Mouse (Mus musculus) brain, embryonic 14.5 days (tissue): ENCODE data around the gene Myzap. TPM values are rescaled to one million over a fixed set of nuclear protein-coding genes. Genes with fewer than 3 reads are reported as not detected.
A peak's percentile ranks its signal among the peaks of the same experiment; 100 is the strongest.
"Not testable (repeated sequence)": the region's sequence is repeated elsewhere in the genome, so short reads cannot be mapped to it uniquely, and the experiment has no call there.

Experiments used
- DNase-seq: peaks from one replicate; pipeline ENCODE4 v3.0.0-alpha.2; 2011; ENCODE audit warnings: low read depth
- CTCF ChIP-seq: fragments of 200-500 bp; IDR thresholded peaks from 2 replicates; pipeline ENCODE4 v1.5.1; 2012; ENCODE audit warnings: inconsistent platforms, mild to moderate bottlenecking, moderate library complexity, borderline replicate concordance; ENCODE audit not compliant: insufficient read depth, insufficient read length; ENCODE audit errors: extremely low read depth
- POLR2A ChIP-seq: fragments of 200-500 bp; IDR thresholded peaks from 2 replicates; pipeline ENCODE4 v1.6.1; 2012; ENCODE audit warnings: mild to moderate bottlenecking, inconsistent platforms, borderline replicate concordance; ENCODE audit not compliant: poor library complexity, insufficient read depth, insufficient read length, severe bottlenecking; ENCODE audit errors: extremely low read depth
- polyA plus RNA-seq: library from polyadenylated mRNA; depleted of rRNA; stranded (reverse); fragments of >200 nt; gene quantifications from 2 replicates; pipeline ENCODE4 v1.2.3, GENCODE M21; 2012; rRNA removed

Gene Myzap
- polyA plus RNA-seq, 1 experiment: 2.9 TPM

DNA sequence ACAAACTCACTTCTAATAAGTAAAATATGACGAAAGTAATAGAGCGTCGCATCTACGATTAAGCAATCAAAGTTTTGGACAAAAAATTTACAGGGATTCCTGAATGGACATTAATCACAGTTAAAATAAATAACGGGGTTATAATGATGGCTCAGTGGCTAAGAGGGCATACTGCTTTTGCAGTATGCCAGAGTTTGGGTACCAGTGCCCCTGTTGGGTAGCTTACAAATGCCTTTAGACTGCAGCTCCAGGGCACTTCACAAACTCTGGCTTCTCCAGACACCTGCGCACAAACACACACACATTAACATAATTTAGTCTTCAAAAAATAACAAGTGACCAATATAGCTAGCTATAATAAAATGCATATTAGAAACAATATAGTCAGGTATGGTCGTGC is 106.0 kb downstream of the Myzap start:
- DNase-seq: no peak
- TF ChIP-seq POLR2A (no peak), CTCF (no peak)

DNA sequence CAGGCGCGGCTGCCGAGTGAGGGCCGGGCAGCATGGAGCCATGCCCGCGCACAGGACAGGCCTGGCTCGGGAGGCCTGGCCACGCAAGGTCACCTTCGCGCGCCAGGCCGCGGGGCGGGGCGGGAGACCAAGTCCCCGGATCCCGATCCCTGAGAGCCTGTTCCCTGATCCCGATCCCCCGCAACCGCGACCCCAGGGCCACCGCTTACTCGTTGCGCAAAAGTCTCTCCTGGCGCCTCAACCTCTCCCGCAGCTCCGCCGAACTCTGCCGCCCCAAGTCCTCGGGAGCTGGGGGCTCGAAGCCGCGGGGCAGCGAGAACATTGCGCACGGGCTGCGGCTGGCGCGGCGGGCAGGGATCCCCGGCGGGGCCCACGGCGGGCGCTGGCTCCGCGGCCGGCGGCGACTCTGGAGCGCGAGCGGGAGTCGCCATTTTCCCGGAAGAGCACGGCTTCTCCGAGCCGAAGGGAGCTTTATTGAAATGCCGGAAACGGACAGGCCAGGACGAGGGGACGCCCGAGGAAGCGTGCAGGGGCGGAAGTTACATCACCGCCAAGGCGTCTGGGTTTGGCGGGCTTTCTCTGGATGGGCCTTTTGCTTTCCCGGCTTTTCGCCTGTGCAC is 106.6 kb downstream of the Myzap start, which contains the start of gene Polr2m:
Polr2m (minus strand) TSS at position 461 of the 620 bp plus-strand sequence.
- DNase-seq: peak; percentile 98
- TF ChIP-seq CTCF (no peak), POLR2A (peak; percentile 83)

DNA sequence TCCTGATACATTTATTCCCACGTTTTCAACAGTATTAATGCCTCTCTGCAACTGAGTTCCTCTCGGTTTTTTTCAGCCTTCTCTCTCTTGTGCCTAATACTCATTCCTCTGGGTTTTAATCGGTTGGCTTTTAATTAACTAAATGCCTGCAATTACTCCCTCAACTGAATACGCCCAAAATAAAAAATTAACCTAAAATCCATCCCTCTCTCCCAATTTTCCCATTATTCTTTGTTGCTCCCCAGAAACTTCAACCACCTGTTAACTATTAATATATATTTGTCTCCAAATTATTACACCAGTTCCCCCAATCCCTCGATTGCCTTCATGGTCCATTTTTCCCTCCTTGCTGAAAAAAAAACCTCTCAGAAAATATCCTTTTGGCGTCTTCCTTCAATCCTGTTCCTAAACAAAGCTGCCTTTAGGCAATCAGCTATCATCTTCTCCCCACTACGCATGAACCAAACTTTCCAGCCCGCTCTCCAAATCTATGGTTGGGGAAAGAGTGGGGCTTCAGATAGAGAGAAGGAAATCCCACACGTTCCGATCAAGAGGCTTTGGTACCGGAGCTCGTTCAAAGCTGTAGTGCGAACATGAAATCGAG is 107.2 kb downstream of the Myzap start:
- TF ChIP-seq CTCF (no peak), POLR2A (no peak)
- no peak for DNase-seq

DNA sequence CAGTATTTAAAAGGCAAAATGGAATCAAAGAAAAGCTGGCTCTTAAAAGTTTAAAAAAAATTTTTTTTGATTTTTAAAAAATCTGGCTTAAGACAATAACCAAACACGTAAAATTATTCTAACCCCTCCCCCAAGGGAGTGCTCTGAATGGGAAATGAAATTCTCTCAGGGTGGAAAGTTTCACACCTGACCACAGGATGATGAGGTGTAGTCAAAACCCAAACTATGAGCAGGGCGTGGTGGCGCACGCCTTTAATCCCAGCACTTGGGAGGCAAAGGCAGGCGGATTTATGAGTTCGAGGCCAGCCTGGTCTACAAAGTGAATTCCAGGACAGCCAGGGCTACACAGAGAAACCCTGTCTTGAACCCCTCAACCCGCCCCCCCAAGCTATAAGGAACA is 108.3 kb downstream of the Myzap start:
- DNase-seq: not testable (repeated sequence)

DNA sequence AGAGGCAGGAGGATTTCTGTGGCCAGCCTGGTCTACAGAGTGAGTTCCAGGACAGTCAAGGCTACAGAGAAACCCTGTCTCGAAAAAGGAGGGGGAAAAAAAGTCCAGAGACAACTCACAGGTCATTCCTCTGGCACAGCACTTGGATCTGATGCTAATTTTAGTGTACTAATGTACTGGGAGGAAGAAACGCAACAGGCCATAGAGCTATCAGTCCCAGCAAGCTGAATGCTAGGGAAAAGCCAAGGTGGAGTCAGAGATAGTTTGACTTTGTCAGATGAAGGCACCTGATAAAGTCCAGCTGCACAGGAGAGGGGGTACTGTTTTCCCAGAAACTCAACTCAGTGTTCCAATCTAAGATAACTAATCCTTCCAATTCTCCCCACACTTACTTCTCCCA is 111.9 kb downstream of the Myzap start:
- TF ChIP-seq CTCF: no peak
- no peak for TF ChIP-seq POLR2A
- no peak for DNase-seq

DNA sequence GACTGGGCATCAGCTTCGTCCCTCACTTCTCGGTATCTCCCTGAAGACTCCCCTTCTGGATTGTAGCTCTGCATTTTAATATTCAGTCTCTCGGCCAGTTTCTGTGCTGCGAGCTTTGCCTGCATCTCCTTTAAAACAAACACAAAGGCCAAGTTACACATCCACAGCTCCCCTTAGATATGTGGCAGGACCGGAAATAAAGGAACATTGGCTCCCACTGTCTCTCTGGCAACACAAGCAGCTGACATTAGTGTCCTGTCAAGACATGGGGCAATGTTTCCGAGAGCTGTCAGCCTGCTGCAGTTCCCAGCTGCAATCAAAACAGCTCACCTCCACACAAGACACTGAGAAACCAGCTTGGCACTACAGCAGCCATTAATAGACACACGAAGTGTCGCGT is 112.7 kb downstream of the Myzap start:
- DNase-seq: no peak
- TF ChIP-seq POLR2A (no peak), CTCF (no peak)

DNA sequence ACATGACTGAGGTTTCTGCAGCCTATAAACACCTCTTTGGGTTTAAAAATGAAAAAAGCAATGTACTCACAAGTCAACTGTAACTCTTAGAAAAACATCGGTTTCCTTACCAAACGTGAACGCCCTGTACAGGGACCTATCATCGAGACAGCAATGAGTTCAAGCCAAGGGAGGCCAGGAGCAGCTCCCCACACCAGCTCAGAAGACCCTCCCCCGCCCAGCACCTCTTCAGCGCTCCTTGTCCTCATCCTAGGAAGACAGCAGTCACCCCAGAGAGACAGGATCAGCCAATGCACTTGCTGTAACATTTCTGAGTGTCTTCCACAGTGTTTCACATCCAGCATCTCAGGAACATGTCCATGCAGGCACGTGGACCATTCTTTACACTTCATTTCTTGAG is 113.6 kb downstream of the Myzap start:
- TF ChIP-seq POLR2A (no peak), CTCF (no peak)

DNA sequence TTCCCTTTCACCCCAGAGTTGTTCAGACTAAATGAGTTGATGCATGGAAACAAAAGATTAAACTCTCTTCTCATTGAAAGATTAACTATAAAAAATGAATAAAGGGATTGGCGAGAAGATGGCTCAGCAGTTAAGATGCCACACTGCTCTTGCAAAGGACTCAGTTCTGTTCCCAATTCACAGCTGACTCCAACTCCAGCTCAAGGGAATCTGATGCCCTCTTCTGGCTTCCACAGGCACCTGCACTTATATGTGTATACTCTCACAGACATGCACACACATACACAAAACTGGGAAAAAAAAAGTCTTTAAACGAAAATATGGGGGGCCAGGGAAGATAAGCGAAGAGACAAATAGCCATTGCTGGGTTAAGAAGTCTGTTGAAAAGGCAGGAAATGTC is 115.6 kb downstream of the Myzap start:
- DNase-seq: no peak
- TF ChIP-seq CTCF (no peak), POLR2A (no peak)

More for the DNA sequence above, 113.6 kb downstream of the Myzap start:
- no peak for DNase-seq

DNA sequence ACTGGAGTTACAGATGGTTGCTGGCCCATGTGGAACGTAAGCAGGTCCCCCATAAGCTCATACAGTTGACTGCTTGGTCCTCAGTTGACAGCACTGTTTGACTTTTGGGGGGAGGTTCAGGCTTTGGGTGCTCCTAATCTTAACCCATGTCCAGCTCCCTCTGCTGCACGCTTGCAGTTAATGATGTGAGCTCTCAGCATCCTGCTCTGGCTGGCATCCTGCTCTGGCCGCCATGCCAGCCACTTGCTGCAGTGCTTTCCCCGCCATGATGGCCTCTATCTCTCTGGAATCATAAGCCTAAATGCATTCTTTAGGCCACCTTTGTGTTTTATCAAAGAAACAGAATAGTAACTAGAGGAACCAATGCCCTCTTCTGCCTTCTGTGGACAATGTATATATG is 116.6 kb downstream of the Myzap start:
- no peak for DNase-seq
- no peak for TF ChIP-seq POLR2A
- TF ChIP-seq CTCF: no peak

DNA sequence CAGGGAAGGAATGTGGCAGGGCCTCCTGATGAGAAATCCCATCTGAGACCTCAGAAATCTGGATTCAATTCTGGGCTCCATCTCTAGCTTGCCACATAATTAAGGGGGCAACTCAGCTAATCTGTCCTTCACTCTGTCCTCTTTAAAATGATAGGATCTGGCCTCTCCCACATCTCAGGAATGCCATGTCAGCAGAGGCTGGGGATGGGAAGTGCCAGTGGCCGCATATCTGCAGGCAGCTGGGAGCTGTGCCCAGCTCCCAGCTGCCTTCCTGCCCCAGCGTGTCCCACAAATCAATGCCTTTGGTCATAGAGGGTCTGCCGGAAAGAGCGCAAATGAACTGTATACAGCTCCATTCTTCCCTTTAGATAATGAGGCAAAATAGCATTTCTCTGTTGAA is 124.7 kb downstream of the Myzap start:
- DNase-seq: no peak
- TF ChIP-seq CTCF: no peak
- no peak for TF ChIP-seq POLR2A

DNA sequence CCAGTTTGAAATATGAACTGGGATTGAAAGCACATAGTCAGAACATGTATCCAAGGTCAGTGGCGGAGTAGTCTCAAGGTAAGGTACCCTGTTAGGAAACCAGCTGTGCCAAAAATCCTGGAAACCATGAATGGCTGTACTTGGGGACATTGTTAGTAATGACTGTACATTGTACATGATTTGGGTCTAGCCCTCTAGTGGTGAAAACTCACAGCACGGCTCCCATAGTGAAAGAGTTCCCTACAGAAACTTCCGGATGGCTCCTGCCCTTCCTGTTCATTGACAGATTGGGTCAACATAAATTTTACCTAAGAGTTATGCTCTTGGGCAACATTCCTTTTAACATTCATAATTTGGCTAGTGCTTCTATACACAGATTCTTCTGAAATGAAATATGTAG is 126.0 kb downstream of the Myzap start:
- TF ChIP-seq CTCF (peak; percentile 66; the same call in 1 of the 2 replicates), POLR2A (no peak)
- DNase-seq: peak; percentile 32

DNA sequence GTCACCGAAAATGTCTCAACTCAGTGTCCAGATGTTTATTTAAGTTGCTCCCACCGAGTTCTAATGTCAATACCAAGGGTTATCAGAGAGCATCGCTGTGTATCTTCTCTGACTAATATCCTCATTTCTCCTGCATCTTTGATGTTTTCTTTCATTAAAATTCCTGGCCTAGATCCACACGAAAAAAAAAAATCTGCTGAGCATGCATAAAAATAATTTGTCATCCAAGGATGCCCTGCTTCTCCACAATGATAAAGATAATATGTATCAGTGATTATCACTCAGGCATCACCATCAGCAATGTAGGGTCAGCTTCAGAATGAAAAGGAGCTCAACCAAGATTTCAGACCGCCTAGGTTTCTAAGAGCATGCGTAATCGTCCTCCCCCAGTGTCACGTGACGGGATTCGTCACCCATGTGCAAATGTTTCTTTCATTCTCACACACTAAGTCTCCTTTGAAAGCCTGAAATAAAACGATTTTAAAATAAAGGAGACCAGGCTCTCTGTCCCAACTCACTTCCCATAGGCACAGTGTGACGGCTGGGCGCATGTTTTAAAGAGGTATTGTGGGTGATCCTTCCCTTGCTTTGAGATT is 129.0 kb downstream of the Myzap start:
- no peak for TF ChIP-seq POLR2A
- TF ChIP-seq CTCF: no peak
- DNase-seq: peak; percentile 26

DNA sequence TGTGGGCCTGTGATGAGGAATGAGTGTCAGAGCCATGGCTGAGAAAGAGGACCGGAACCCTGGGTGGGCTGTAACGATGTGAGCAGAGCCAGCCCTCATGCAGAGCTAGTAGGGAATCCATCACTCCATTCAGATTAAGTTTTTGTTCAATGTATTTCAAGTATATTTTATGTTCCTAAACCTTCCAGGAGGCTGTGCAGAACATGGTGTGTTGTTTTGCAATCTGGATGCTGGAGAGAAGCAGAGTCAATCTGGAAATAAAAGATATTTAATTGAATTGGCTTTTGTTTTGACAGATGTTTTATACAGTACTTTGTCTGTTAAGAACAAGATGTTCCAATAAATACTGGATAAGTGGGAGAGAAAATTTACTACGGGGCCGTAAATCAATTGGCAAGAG is 135.4 kb downstream of the Myzap start:
- TF ChIP-seq CTCF (no peak), POLR2A (no peak)
- no peak for DNase-seq

Other genes starting within 250 kb of the Myzap start
- gene Polr2m, start 106.4 kb downstream of the Myzap start, polyA plus RNA-seq: 449 and 467 TPM in 2 replicates
- 3.0 and 8.2 TPM in 2 replicates for gene Cgnl1, start 179.2 kb upstream of the Myzap start, polyA plus RNA-seq